Mouse (Mus musculus): Measurements from ENCODE around the gene Alpl. TPM values are rescaled to one million over a fixed set of nuclear protein-coding genes. Genes with fewer than 3 reads are reported as not detected.

The Alpl gene
- polyA plus RNA-seq, 2 experiments, result 5.1 TPM

- no peaks in the 10 kb centered on the region for H3K36me3 ChIP-seq (replicated peaks; ENCODE audit: control insufficient read depth, insufficient read depth, low read depth)
- ATAC-seq (ENCODE audit: insufficient read depth), result no peak
- no peak for TF ChIP-seq CTCF (IDR thresholded peaks at IDR 0.05; ENCODE audit: low read depth)
- TF ChIP-seq EP300 (IDR thresholded peaks at IDR 0.05; ENCODE audit: low read depth), result no peak
- H3K4me3 ChIP-seq (ENCODE audit: insufficient read depth in 1 of 2, low read depth in 2 of 2, low read length in 2 of 2), result no peak overlapping the region
- no peaks in the 10 kb centered on the region; a peak in 1 of 4 replicates for H3K4me1 ChIP-seq (replicated peaks; ENCODE audit: control insufficient read depth in 2 of 2, insufficient read depth in 2 of 2, low read length in 1 of 2)
- H3K27ac ChIP-seq, result no peak overlapping the region
- DNase-seq (ENCODE audit: low read depth in 3 of 3, low spot score in 3 of 3), result no peak
- no peaks in the 10 kb centered on the region for H3K9me3 ChIP-seq (ENCODE audit: control insufficient read depth, low read length)
- H3K9ac ChIP-seq (replicated peaks), result no peak overlapping the region
- H3K27me3 ChIP-seq (ENCODE audit: control insufficient read depth, insufficient read depth, low read length), result no peaks in the 10 kb centered on the region
- WGBS (ENCODE audit: insufficient replicate concordance), result 55% methylated on average over 7 of the region's 7 CpGs
- H3K4me2 ChIP-seq (ENCODE audit: low read depth), result no peak overlapping the region
Observed at GRCm38 (mm10) chr4:137816216-137816615, 20.0 kb upstream of the Alpl start.

DNA sequence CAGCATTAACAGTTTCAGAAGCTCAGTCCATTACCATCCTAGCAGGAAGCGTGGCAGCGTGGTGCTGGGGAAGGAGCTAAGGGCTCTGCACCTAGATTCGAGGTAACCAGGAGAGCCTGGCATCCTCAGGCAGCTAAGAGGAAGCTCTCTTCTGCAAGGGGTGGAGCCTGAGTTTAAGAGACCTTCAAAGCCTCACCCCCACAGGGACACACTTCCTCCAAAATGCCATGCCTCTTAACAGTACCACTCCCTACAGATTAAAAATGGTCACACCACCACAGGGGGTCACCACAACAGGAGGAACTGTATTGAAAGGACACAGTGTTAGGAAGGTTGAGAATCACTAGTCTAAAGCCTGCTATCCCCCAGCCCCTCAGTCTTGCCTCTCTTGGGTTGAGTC, 19.3 kb upstream of the Alpl start:
- H3K4me1 ChIP-seq (replicated peaks; ENCODE audit: control insufficient read depth in 2 of 2, insufficient read depth in 2 of 2, low read length in 1 of 2), result no peaks in the 10 kb centered on the region
- WGBS (ENCODE audit: insufficient replicate concordance), result 48% methylated on average over 3 of the region's 3 CpGs
- no peaks in the 10 kb centered on the region for H3K27me3 ChIP-seq (ENCODE audit: control insufficient read depth, insufficient read depth, low read length)
- H3K4me2 ChIP-seq (ENCODE audit: low read depth), result no peak overlapping the region
- H3K9me3 ChIP-seq (ENCODE audit: control insufficient read depth, low read length), result no peaks in the 10 kb centered on the region
- no peak overlapping the region for H3K4me3 ChIP-seq (ENCODE audit: insufficient read depth in 1 of 2, low read depth in 2 of 2, low read length in 2 of 2)
- no peak for TF ChIP-seq EP300 (IDR thresholded peaks at IDR 0.05; ENCODE audit: low read depth)
- TF ChIP-seq CTCF (IDR thresholded peaks at IDR 0.05; ENCODE audit: low read depth), result no peak
- no peaks in the 10 kb centered on the region for H3K36me3 ChIP-seq (replicated peaks; ENCODE audit: control insufficient read depth, insufficient read depth, low read depth)
- ATAC-seq (ENCODE audit: insufficient read depth) (no peak), DNase-seq (ENCODE audit: low read depth in 3 of 3, low spot score in 3 of 3) (no peak)
- no peak overlapping the region for H3K9ac ChIP-seq (replicated peaks)
- no peak overlapping the region for H3K27ac ChIP-seq

GRCm38 (mm10) chr4:137814140-137814539, 18.0 kb upstream of the Alpl start:
- Histone ChIP-seq H3K4me1 (replicated peaks; ENCODE audit: control insufficient read depth in 2 of 2, insufficient read depth in 2 of 2, low read length in 1 of 2) (no peaks in the 10 kb centered on the region), H3K9me3 (ENCODE audit: control insufficient read depth, low read length) (no peaks in the 10 kb centered on the region), H3K4me3 (ENCODE audit: insufficient read depth in 1 of 2, low read depth in 2 of 2, low read length in 2 of 2) (no peak overlapping the region), H3K4me2 (ENCODE audit: low read depth) (no peak overlapping the region), H3K27ac (no peak overlapping the region), H3K9ac (replicated peaks) (no peak overlapping the region), H3K36me3 (replicated peaks; ENCODE audit: control insufficient read depth, insufficient read depth, low read depth) (no peaks in the 10 kb centered on the region), H3K27me3 (ENCODE audit: control insufficient read depth, insufficient read depth, low read length) (no peaks in the 10 kb centered on the region)
- TF ChIP-seq EP300 (IDR thresholded peaks at IDR 0.05; ENCODE audit: low read depth) (no peak), CTCF (IDR thresholded peaks at IDR 0.05; ENCODE audit: low read depth) (no peak)
- WGBS (ENCODE audit: insufficient replicate concordance), result 65% methylated on average over 7 of the region's 7 CpGs
- no peak for DNase-seq (ENCODE audit: low read depth in 3 of 3, low spot score in 3 of 3)
- ATAC-seq (ENCODE audit: insufficient read depth), result no peak

DNA sequence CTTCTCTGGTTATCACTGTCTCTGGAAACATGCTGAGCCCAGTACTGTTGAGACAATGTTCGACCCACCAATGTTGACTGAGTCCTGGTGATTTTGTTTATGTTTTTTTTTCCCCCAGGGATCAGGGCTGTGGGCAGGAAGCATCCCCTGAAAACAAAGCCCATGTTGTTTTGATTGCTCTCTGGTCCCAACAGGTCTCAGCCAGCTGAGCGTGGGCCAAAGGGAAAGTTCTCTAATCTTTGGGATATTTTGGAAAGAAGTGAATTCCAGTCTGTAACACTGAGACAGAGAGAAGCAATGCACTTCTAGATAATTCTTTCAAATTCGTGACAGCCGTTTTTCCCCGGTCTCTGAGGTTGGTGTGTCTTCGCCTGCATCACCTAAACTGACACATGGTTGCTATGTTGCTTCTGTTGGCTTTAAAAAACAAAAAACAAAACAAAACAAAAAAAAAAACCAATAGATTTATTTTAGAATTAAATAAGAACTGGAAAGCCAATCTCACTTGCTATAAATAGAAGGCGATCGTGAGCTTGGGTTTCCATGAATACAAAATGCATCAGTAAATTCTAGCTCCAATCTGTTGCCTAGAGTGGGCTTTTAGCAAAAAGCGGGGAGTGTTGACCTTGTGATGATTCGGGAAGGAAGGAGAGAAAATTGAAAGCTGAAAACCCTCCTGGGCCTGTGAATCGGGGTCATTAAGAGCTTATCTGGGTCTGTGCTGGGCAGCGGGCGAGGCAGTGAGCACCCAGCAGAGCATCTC, 16.9 kb upstream of the Alpl start:
- WGBS (ENCODE audit: insufficient replicate concordance), result 50% methylated on average over 13 of the region's 13 CpGs
- H3K4me2 ChIP-seq (ENCODE audit: low read depth), result no peak overlapping the region
- no peaks in the 10 kb centered on the region for H3K9me3 ChIP-seq (ENCODE audit: control insufficient read depth, low read length)
- no peaks in the 10 kb centered on the region for H3K36me3 ChIP-seq (replicated peaks; ENCODE audit: control insufficient read depth, insufficient read depth, low read depth)
- no peak overlapping the region for H3K4me3 ChIP-seq (ENCODE audit: insufficient read depth in 1 of 2, low read depth in 2 of 2, low read length in 2 of 2)
- TF ChIP-seq CTCF (IDR thresholded peaks at IDR 0.05; ENCODE audit: low read depth), result no peak
- TF ChIP-seq EP300 (IDR thresholded peaks at IDR 0.05; ENCODE audit: low read depth), result no peak
- no peak overlapping the region for H3K9ac ChIP-seq (replicated peaks)
- no peak for DNase-seq (ENCODE audit: low read depth in 3 of 3, low spot score in 3 of 3)
- H3K4me1 ChIP-seq (replicated peaks; ENCODE audit: control insufficient read depth in 2 of 2, insufficient read depth in 2 of 2, low read length in 1 of 2), result no peaks in the 10 kb centered on the region
- H3K27me3 ChIP-seq (ENCODE audit: control insufficient read depth, insufficient read depth, low read length), result no peaks in the 10 kb centered on the region; the same call in 1 of the 2 replicates
- ATAC-seq (ENCODE audit: insufficient read depth), result no peak
- H3K27ac ChIP-seq, result no peak overlapping the region

GRCm38 (mm10) chr4:137809999-137810398, 13.8 kb upstream of the Alpl start:
- 52% methylated on average over 4 of the region's 4 CpGs for WGBS (ENCODE audit: insufficient replicate concordance)
- Histone ChIP-seq H3K4me3 (ENCODE audit: insufficient read depth in 1 of 2, low read depth in 2 of 2, low read length in 2 of 2) (no peak overlapping the region), H3K4me2 (ENCODE audit: low read depth) (no peak overlapping the region), H3K36me3 (replicated peaks; ENCODE audit: control insufficient read depth, insufficient read depth, low read depth) (no peaks in the 10 kb centered on the region), H3K4me1 (replicated peaks; ENCODE audit: control insufficient read depth in 2 of 2, insufficient read depth in 2 of 2, low read length in 1 of 2) (no peaks in the 10 kb centered on the region), H3K27me3 (ENCODE audit: control insufficient read depth, insufficient read depth, low read length) (no peaks in the 10 kb centered on the region; the same call in 1 of the 2 replicates), H3K9ac (replicated peaks) (no peak overlapping the region), H3K27ac (no peak overlapping the region), H3K9me3 (ENCODE audit: control insufficient read depth, low read length) (no peaks in the 10 kb centered on the region)
- no peak for TF ChIP-seq EP300 (IDR thresholded peaks at IDR 0.05; ENCODE audit: low read depth)
- TF ChIP-seq CTCF (IDR thresholded peaks at IDR 0.05; ENCODE audit: low read depth), result no peak
- DNase-seq (ENCODE audit: low read depth in 3 of 3, low spot score in 3 of 3), result no peak
- no peak for ATAC-seq (ENCODE audit: insufficient read depth)

Measured in liver, embryonic 14.5 days (tissue).